Mouse (Mus musculus) cerebellum, adult 9-10 months (tissue): ENCODE measurements around the gene Ush1g.

Experiments
- DNase-seq: peaks from one replicate; pipeline ENCODE4 v3.0.0; 2022

The Ush1g gene

GRCm38 (mm10) chr11:115329339-115329738 lies 7.5 kb upstream of the Ush1g start:
- no peak for DNase-seq

- no peak for DNase-seq
Measured at GRCm38 (mm10) chr11:115326730-115327129, 4.9 kb upstream of the Ush1g start.

GRCm38 (mm10) chr11:115323354-115323753 lies 1.5 kb upstream of the Ush1g start:
- no peak for DNase-seq

GRCm38 (mm10) chr11:115319704-115320383 lies 2.0 kb downstream of the Ush1g start:
- DNase-seq, result peak; percentile 62

GRCm38 (mm10) chr11:115318245-115319027 lies 3.4 kb downstream of the Ush1g start:
- no peak for DNase-seq

GRCm38 (mm10) chr11:115317204-115317603 lies 4.6 kb downstream of the Ush1g start:
- no peak for DNase-seq

- DNase-seq, result no peak
Measured at GRCm38 (mm10) chr11:115314249-115314648, 7.6 kb downstream of the Ush1g start.

- DNase-seq, result no peak
Measured at GRCm38 (mm10) chr11:115308781-115309180, 13.1 kb downstream of the Ush1g start.

GRCm38 (mm10) chr11:115306863-115307262 lies 15.0 kb downstream of the Ush1g start, which contains the start of gene Otop2:
Gene Otop2, plus strand, starts transcription at chr11:115307163.
- DNase-seq, result no peak

GRCm38 (mm10) chr11:115303167-115303566 lies 18.7 kb downstream of the Ush1g start:
- no peak for DNase-seq

GRCm38 (mm10) chr11:115301351-115301750 lies 20.5 kb downstream of the Ush1g start:
- no peak for DNase-seq

- no peak for DNase-seq
Measured at GRCm38 (mm10) chr11:115300745-115301144, 21.1 kb downstream of the Ush1g start.

GRCm38 (mm10) chr11:115298160-115298559 lies 23.7 kb downstream of the Ush1g start:
- no peak for DNase-seq

- DNase-seq, result peak; percentile 93
Measured at GRCm38 (mm10) chr11:115297214-115297826, 24.5 kb downstream of the Ush1g start, which contains the start of gene Fads6. Gene Fads6, minus strand, starts transcription at chr11:115297663.

GRCm38 (mm10) chr11:115296471-115297210 lies 25.2 kb downstream of the Ush1g start:
- DNase-seq, result peak; percentile 85

GRCm38 (mm10) chr11:115295939-115296338 lies 25.9 kb downstream of the Ush1g start:
- DNase-seq, result no peak

- no peak for DNase-seq
Measured at GRCm38 (mm10) chr11:115292631-115293375, 29.0 kb downstream of the Ush1g start.

- peak; percentile 23 for DNase-seq
Measured at GRCm38 (mm10) chr11:115291503-115291902, 30.3 kb downstream of the Ush1g start.

- no peak for DNase-seq
Measured at GRCm38 (mm10) chr11:115290919-115291318, 30.9 kb downstream of the Ush1g start.

GRCm38 (mm10) chr11:115290314-115290713 lies 31.5 kb downstream of the Ush1g start:
- no peak for DNase-seq

GRCm38 (mm10) chr11:115289885-115290284 lies 32.0 kb downstream of the Ush1g start:
- DNase-seq, result no peak

- DNase-seq, result no peak
Measured at GRCm38 (mm10) chr11:115288305-115288704, 33.5 kb downstream of the Ush1g start.
